Mouse (Mus musculus): Measurements from ENCODE around the gene Dvl2. TPM values are rescaled to one million over a fixed set of nuclear protein-coding genes. Genes with fewer than 3 reads are reported as not detected.

The Dvl2 gene
- polyA plus RNA-seq, 1 experiment from 2014 or later: 17.1 TPM

GRCm38 (mm10) chr11:69979827-69980195 lies 20.6 kb upstream of the Dvl2 start:
- Histone ChIP-seq H3K4me1 (ENCODE audit: control insufficient read depth, insufficient read depth, low read length) (peaks cover 28% of the 10 kb centered on the region), H3K4me3 (ENCODE audit: low read length) (peak overlapping the region; percentile 98), H3K9me3 (replicated peaks; ENCODE audit: control insufficient read depth, low read length) (no peaks in the 10 kb centered on the region), H3K27me3 (ENCODE audit: control insufficient read depth, insufficient read depth, low read length) (no peaks in the 10 kb centered on the region), H3K4me2 (ENCODE audit: low read depth, low read length) (peak overlapping the region; percentile 89), H3K36me3 (ENCODE audit: control insufficient read depth, insufficient read depth) (peaks cover 21% of the 10 kb centered on the region), H3K9ac (ENCODE audit: low read length) (peak overlapping the region; percentile 75), H3K27ac (ENCODE audit: low read length) (peak overlapping the region; percentile 100)
- no peak for ATAC-seq (replicated peaks; ENCODE audit: extremely low read depth, insufficient read depth, low FRiP score)
- WGBS: 1% methylated on average over 16 of the region's 16 CpGs

GRCm38 (mm10) chr11:69980196-69981140 lies 19.9 kb upstream of the Dvl2 start:
- Histone ChIP-seq H3K36me3 (ENCODE audit: control insufficient read depth, insufficient read depth) (peaks cover 24% of the 10 kb centered on the region), H3K4me1 (ENCODE audit: control insufficient read depth, insufficient read depth, low read length) (peaks cover 28% of the 10 kb centered on the region), H3K9ac (ENCODE audit: low read length) (peak overlapping the region; percentile 95), H3K4me2 (ENCODE audit: low read depth, low read length) (peak overlapping the region; percentile 89), H3K27me3 (ENCODE audit: control insufficient read depth, insufficient read depth, low read length) (no peaks in the 10 kb centered on the region), H3K27ac (ENCODE audit: low read length) (peak overlapping the region; percentile 100), H3K4me3 (ENCODE audit: low read length) (peak overlapping the region; percentile 98), H3K9me3 (replicated peaks; ENCODE audit: control insufficient read depth, low read length) (no peaks in the 10 kb centered on the region)
- peak; percentile 95 for ATAC-seq (replicated peaks; ENCODE audit: extremely low read depth, insufficient read depth, low FRiP score)
- under 1% methylated on average over 41 of the region's 60 CpGs for WGBS

DNA sequence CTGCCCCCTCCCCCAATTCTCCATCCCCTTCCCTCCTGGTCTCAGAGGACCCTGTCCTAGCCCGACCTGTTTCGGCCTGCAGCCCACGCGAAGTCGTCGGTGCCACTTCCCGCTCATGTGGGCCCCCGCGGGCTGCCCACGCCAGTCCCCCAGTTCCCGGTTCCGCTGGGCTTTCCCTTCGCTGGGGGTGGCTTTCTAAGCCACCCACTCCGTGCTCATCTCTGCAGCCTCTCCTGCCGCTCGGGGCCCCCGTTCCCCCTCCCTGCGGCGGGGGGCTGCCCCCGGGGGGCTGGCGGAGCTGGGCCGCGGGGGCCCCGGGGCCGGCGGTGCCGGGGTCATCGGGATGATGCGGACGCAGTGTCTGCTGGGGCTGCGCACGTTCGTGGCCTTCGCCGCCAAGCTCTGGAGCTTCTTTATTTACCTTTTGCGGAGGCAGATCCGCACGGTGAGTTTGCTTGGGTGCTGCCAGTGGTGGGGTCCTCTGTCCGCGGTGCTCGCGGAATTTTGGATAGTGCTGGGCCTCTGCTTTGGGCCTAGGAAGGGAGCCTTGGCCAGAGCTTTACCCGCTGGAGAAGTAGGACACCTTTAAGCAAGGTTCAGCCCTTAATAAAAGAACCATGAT lies 19.1 kb upstream of the Dvl2 start, which contains the start of gene Ctdnep1:
Gene Ctdnep1, plus strand, starts transcription at position 16 of the 622 bp plus-strand sequence.
- peak within 1 kb of the TSS; percentile 100 for H3K27ac ChIP-seq (ENCODE audit: low read length)
- peak within 1 kb of the TSS; percentile 95 for H3K9ac ChIP-seq (ENCODE audit: low read length)
- H3K4me2 ChIP-seq (ENCODE audit: low read depth, low read length): peak within 1 kb of the TSS; percentile 89
- H3K4me3 ChIP-seq (ENCODE audit: low read length): peak within 1 kb of the TSS; percentile 98
- H3K9me3 ChIP-seq (replicated peaks; ENCODE audit: control insufficient read depth, low read length): no peaks in the 10 kb centered on the region
- H3K27me3 ChIP-seq (ENCODE audit: control insufficient read depth, insufficient read depth, low read length): no peaks in the 10 kb centered on the region
- ATAC-seq (replicated peaks; ENCODE audit: extremely low read depth, insufficient read depth, low FRiP score): no peak
- peaks cover 28% of the 10 kb centered on the region for H3K4me1 ChIP-seq (ENCODE audit: control insufficient read depth, insufficient read depth, low read length)
- H3K36me3 ChIP-seq (ENCODE audit: control insufficient read depth, insufficient read depth): peaks cover 27% of the 10 kb centered on the region
- under 1% methylated on average over 39 of the region's 43 CpGs for WGBS

- H3K4me2 ChIP-seq (ENCODE audit: low read depth, low read length): peak within 1 kb of the TSS; percentile 89
- peaks cover 28% of the 10 kb centered on the region for H3K4me1 ChIP-seq (ENCODE audit: control insufficient read depth, insufficient read depth, low read length)
- H3K27ac ChIP-seq (ENCODE audit: low read length): peak within 1 kb of the TSS; percentile 100
- no peaks in the 10 kb centered on the region for H3K9me3 ChIP-seq (replicated peaks; ENCODE audit: control insufficient read depth, low read length)
- H3K4me3 ChIP-seq (ENCODE audit: low read length): peak within 1 kb of the TSS; percentile 98
- no peaks in the 10 kb centered on the region for H3K27me3 ChIP-seq (ENCODE audit: control insufficient read depth, insufficient read depth, low read length)
- WGBS: 45% methylated on average over 8 of the region's 8 CpGs
- peaks cover 31% of the 10 kb centered on the region for H3K36me3 ChIP-seq (ENCODE audit: control insufficient read depth, insufficient read depth)
- peak within 1 kb of the TSS; percentile 95 for H3K9ac ChIP-seq (ENCODE audit: low read length)
- ATAC-seq (replicated peaks; ENCODE audit: extremely low read depth, insufficient read depth, low FRiP score): no peak
These were observed 18.2 kb upstream of the Dvl2 start, which contains the start of gene Elp5 for GRCm38 (mm10) chr11:69982225-69982624. TSS of gene Elp5 (minus strand) at chr11:69982517.

- Histone ChIP-seq H3K9me3 (replicated peaks; ENCODE audit: control insufficient read depth, low read length) (no peaks in the 10 kb centered on the region), H3K4me2 (ENCODE audit: low read depth, low read length) (peak overlapping the region; percentile 89), H3K27ac (ENCODE audit: low read length) (peak overlapping the region; percentile 100), H3K36me3 (ENCODE audit: control insufficient read depth, insufficient read depth) (peaks cover 37% of the 10 kb centered on the region), H3K9ac (ENCODE audit: low read length) (peak overlapping the region; percentile 95), H3K4me1 (ENCODE audit: control insufficient read depth, insufficient read depth, low read length) (peaks cover 28% of the 10 kb centered on the region), H3K27me3 (ENCODE audit: control insufficient read depth, insufficient read depth, low read length) (no peaks in the 10 kb centered on the region), H3K4me3 (ENCODE audit: low read length) (peak overlapping the region; percentile 98)
- no peak for ATAC-seq (replicated peaks; ENCODE audit: extremely low read depth, insufficient read depth, low FRiP score)
- WGBS: 13% methylated on average over 5 of the region's 5 CpGs
These were observed 17.5 kb upstream of the Dvl2 start for GRCm38 (mm10) chr11:69982877-69983276.

GRCm38 (mm10) chr11:69983377-69983776 lies 17.0 kb upstream of the Dvl2 start:
- H3K27ac ChIP-seq (ENCODE audit: low read length): peak overlapping the region; percentile 100
- H3K4me1 ChIP-seq (ENCODE audit: control insufficient read depth, insufficient read depth, low read length): peaks cover 28% of the 10 kb centered on the region
- peak overlapping the region; percentile 98 for H3K4me3 ChIP-seq (ENCODE audit: low read length)
- WGBS: 81% methylated on average over 4 of the region's 4 CpGs
- peaks cover 37% of the 10 kb centered on the region for H3K36me3 ChIP-seq (ENCODE audit: control insufficient read depth, insufficient read depth)
- no peaks in the 10 kb centered on the region for H3K27me3 ChIP-seq (ENCODE audit: control insufficient read depth, insufficient read depth, low read length)
- H3K4me2 ChIP-seq (ENCODE audit: low read depth, low read length): peak overlapping the region; percentile 89
- ATAC-seq (replicated peaks; ENCODE audit: extremely low read depth, insufficient read depth, low FRiP score): no peak
- H3K9ac ChIP-seq (ENCODE audit: low read length): peak overlapping the region; percentile 95
- no peaks in the 10 kb centered on the region for H3K9me3 ChIP-seq (replicated peaks; ENCODE audit: control insufficient read depth, low read length)

- peaks cover 25% of the 10 kb centered on the region for H3K4me1 ChIP-seq (ENCODE audit: control insufficient read depth, insufficient read depth, low read length)
- no peak overlapping the region for H3K4me3 ChIP-seq (ENCODE audit: low read length)
These were observed 16.0 kb upstream of the Dvl2 start for GRCm38 (mm10) chr11:69984431-69984830.

GRCm38 (mm10) chr11:69989949-69990348 lies 10.4 kb upstream of the Dvl2 start:
- peaks cover 53% of the 10 kb centered on the region for H3K36me3 ChIP-seq (ENCODE audit: control insufficient read depth, insufficient read depth)
- H3K9ac ChIP-seq (ENCODE audit: low read length): no peak overlapping the region
- H3K9me3 ChIP-seq (replicated peaks; ENCODE audit: control insufficient read depth, low read length): no peaks in the 10 kb centered on the region
- no peaks in the 10 kb centered on the region for H3K27me3 ChIP-seq (ENCODE audit: control insufficient read depth, insufficient read depth, low read length)
- H3K4me1 ChIP-seq (ENCODE audit: control insufficient read depth, insufficient read depth, low read length): peaks cover 17% of the 10 kb centered on the region
- no peak overlapping the region for H3K4me2 ChIP-seq (ENCODE audit: low read depth, low read length)
- 83% methylated on average over 8 of the region's 8 CpGs for WGBS
- no peak for ATAC-seq (replicated peaks; ENCODE audit: extremely low read depth, insufficient read depth, low FRiP score)
- no peak overlapping the region for H3K4me3 ChIP-seq (ENCODE audit: low read length)
- H3K27ac ChIP-seq (ENCODE audit: low read length): peak overlapping the region; percentile 99

More at GRCm38 (mm10) chr11:69984431-69984830, 16.0 kb upstream of the Dvl2 start:
- no peaks in the 10 kb centered on the region for H3K27me3 ChIP-seq (ENCODE audit: control insufficient read depth, insufficient read depth, low read length)
- no peak overlapping the region for H3K4me2 ChIP-seq (ENCODE audit: low read depth, low read length)
- WGBS: 89% methylated on average over 8 of the region's 8 CpGs
- H3K9ac ChIP-seq (ENCODE audit: low read length): no peak overlapping the region
- peaks cover 43% of the 10 kb centered on the region for H3K36me3 ChIP-seq (ENCODE audit: control insufficient read depth, insufficient read depth)
- ATAC-seq (replicated peaks; ENCODE audit: extremely low read depth, insufficient read depth, low FRiP score): no peak
- no peak overlapping the region for H3K27ac ChIP-seq (ENCODE audit: low read length)
- no peaks in the 10 kb centered on the region for H3K9me3 ChIP-seq (replicated peaks; ENCODE audit: control insufficient read depth, low read length)
